ENCODE assay signal across 1 mouse cellular context in genomic region chr7:4915669-4916416, GRCm38 (mm10).
TF ChIP-seq lines count a peak whose summit lies in the region.

No protein-coding gene starts in this region.

TF ChIP-seq in ES-E14, 5 proteins besides CTCF, POLR2A, EP300 and RAD21:
- TF ChIP-seq CHD2 (IDR thresholded peaks at IDR 0.05; ENCODE audit: low read depth, low read length) (0 out of 2 replicates have a peak, but pooled peaks have one; percentile 5), ZC3H11A (IDR thresholded peaks at IDR 0.05; ENCODE audit: borderline replicate concordance, low read depth, low read length) (no peak)
